Mouse (Mus musculus): ENCODE data around the gene Sycp3.
"Not testable (repeated sequence)": the region's sequence is repeated elsewhere in the genome, so short reads cannot be mapped to it uniquely, and the experiment has no call there.

Sycp3 gene

DNA sequence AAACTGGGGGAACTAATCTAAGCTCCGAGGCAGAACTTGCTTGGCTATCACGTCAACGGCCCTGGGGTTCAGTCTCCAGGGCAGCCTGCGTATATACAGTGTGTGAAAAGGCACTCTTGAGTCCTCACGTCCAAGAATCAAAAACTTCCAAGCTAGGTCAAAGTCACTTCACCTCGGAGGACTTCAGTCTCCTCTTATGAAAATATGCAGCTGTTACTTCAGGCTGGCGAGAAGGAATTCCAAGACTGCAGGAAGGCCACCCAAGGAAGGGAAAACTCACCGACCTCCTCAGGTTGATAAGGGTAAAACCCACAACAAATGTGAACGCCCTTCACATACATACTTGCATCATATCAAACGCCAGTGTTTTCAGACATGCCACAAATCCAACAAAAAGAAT is 42.0 kb downstream of the Sycp3 start:
- no peak for DNase-seq (ENCODE audit: low spot score in 2 of 2)

DNA sequence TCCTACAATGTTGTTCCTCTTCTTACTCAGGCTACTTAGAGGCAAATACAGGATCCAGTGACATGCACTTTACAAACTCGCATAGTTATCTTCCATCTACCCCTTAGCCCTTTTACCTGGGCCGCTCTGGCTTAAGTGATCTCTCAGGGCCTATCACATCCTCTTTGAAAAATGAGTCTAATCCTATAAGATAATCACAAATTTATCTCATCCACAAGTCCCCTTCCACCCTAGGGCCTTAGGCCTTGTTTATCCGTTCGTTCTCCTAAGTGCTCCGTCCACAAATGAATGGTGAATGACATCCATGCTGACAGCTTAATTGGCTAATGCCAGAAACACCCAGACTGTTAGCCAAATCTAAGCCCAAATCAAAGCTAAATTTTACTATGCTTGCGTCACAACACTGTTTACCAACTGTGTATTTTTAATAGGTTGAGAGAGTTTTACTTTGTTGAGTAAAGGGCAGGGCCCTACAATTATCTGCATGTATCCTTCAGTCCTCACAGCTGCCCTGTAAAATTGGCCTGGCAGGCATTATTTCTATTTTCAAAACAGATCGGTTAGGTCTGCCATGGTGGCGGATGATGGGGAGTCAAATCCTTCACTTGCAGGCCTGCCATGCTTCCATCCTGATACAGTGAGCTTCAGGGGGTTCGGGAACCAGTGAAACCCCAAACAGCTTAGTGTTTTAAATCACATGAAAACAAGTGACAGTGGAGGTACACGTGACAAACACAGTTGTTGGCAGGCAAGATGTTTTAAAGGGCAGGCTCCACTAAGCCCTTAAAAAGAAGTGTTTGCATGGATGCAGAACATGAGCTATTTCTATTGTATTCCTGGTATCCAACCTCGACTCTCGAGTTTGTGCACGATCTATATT is 42.8 kb downstream of the Sycp3 start:
- DNase-seq (ENCODE audit: low spot score in 2 of 2): no peak

DNA sequence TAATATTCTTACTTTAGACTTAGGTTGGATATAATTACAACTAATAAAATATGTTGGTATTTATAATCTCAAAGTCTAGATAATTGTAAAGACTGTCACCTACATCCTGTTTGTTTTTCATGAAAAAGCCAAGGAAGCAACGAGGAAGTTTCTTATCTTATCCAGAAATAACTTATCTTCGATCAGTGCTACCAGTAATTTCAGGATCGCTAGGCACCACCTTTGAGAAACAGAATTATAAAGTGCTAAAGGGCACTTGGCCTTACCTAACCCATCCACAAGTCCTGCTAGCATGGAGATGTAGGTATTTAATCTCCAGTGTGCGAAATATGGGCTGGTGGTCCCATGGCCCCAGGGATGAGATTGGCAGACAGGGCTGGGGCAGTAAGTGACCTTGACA is 43.5 kb downstream of the Sycp3 start:
- DNase-seq (ENCODE audit: low spot score in 2 of 2): no peak

DNA sequence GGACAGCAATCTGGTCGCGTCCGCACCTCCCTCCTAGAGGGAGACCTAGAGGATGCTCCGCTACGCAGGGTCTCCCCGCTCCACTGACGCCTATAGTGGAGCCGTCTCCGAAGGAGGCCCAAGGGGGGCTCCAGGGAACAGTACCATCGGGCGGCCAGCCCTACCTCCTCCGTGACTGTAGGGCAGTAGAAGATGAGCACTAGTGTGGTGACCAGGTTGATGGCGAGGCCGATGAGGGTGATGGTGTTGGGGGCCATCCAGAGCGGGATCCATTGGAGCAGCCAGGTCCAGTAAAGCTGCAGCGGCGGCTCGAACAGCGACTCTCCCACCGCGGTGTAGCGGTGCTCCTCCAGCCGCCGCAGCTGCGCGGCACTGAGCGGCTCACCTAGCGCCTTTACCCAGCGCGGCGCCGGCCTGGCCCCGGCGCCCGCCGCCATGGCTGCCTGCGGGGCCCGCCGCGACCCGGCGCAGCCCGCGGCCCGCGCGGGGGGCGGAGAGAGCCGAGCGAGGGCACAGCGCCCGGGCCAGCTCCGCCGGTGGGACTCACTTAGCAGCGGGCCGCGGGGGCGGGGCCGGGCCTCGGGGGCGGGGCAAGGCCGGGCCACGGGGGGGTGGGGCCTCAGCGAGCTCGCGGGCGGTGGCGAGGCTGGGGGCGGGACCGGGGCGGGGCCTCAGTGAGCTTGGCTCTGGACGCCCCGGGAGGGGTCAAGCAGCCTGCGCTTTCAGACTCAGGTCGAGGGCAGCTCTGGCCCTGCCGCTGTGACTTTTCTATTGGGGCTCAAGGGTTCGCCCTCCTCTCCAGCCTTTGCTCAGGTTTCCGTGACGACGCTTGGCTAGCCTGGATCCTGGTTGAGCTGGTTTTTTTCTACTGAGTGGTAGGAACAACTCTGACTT is 44.3 kb downstream of the Sycp3 start, which contains the start of gene Chpt1:
Gene Chpt1, minus strand, starts transcription at position 653 of the 894 bp plus-strand sequence.
- peak; percentile 87 to 88 for DNase-seq (ENCODE audit: low spot score in 2 of 2)

DNA sequence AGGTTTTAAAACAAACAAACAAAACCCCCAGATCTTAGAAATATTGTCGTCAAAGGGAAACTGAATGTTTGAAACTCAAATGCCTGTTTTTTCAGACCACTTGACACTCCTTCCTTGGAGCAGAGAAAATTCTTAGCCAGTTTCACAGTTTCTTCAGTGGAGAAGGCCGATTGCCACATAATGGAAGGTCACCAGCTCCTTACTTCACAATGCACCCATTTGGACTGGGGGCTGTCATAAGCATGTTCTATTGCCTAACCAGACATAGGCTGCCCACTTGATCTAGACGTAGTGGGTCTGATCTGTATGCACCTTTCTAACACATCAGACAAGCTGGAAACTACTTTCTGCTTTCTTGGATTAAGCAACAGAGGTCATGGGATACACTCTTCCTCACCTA is 45.1 kb downstream of the Sycp3 start:
- no peak for DNase-seq (ENCODE audit: low spot score in 2 of 2)

DNA sequence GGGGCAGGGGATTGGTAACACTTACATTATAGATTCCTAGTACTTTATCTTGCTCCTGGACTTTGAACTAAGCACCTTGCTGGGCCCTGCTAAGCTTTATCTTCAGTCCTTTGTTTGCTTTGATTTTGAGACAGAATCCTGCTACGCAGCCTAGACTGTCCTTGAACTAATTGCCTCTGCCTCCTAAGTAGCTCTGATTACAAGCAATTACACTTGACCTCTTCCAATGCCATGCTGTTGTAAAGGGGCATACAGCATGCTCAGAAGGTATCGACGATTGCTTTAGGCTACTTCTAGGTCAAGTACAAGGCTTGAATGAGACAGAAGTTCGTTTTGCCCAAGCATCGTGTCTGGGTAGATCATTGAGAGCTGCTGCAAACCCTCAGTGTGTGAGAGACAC is 45.9 kb downstream of the Sycp3 start:
- DNase-seq (ENCODE audit: low spot score in 2 of 2): no peak

DNA sequence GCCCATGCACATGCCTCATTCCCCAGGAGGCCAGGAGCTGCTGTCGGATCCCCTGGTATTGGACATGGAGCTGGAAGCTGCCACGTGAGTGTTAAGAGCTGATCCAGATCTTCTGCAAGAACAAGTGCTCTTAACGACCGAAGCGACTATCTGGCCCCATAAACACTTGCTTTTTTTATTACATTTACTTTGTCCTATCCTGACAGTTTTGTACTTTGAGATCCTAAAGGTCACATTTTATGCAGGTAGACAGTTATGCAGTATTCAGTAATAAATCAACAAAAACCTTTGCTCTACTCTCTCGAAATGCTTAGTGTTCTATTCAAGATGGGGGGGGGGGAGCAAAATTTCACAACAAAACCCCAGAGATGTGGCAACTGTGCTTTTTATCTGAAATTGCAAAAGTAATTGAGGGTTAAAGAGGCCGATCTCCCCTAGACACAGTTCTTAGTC is 48.3 kb downstream of the Sycp3 start:
- no peak for DNase-seq (ENCODE audit: low spot score in 2 of 2)

DNA sequence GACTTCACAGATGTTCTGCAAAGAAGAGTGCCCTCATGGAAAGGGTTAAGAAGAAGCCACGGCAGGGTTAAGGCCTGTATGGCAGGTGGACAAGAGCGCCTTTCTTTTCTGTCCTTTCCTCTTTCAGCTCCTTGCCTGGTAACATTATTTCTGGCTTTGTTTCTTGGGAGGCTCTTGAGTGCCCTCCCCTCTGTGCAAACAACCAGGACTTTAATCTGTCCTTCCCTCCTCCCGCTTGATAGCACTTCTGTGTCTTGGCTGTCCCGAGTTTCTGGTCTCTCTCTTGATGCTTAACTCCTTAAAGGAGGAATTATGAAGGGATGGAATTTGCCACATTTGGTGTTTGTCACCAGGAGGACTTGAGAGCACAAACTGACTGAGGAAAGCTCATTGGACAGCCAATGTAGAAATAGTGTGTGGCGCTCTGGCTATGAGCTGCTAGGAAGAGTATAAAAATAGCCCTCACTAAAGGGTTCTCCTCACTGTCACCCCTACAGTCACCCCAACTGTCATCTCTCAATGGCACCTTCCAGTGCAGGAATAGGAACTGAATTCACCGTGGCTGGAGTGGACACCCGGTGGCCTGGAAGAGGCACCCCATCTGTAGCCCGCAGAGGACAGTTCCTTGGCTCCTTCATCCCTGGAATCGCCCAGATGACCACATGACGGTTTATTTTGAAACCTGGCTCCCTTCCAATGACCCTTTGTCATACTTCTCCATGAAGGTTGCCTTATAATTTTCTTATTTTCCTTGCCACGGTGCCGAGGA is 51.3 kb downstream of the Sycp3 start:
- no peak for DNase-seq (ENCODE audit: low spot score in 2 of 2)

DNA sequence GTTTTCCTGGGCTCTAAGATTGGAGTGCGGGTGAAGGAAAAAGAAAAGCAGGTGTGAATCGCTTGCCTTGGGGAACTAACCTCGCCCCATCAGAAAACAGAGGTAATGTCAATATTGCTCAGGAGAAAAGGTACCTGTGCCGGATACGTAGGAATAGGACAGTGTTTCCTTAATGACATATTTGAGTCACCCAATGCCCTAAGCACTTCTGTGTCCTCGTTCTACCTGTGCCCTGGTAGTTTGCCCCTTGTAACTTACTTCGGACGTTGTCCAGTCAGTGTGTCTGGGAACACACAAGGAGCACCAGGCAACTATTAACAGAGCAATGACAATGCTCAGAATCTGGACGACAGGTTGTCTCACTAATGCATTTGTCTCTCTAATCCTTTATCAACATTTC is 52.0 kb downstream of the Sycp3 start:
- no peak for DNase-seq (ENCODE audit: low spot score in 2 of 2)

DNA sequence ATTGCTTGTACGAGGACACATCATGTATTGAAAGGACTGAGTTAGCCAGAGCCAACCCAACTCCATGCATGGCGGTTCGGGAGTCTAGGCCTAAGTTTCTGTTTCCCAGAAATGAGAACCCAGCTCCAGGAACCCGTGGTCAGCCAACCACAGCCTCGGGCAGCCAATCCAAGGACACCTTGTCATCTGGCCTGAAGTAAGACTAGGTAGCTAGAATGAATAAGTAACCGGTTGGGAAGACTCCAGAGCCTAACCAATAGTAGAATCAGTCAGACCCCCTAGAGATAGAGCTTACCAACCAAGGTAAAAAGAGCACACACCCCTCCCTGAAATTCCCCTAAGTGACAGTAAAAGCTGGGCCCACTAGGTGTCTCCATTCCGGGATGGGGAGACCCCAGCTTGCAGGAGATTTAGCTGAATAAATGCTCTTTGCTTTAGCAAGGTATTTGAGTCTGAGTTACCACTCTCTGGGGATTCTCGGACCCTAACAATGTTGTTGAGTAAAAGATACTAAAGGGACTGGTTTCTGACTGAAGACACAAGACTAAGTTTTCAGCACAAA is 54.3 kb downstream of the Sycp3 start:
- DNase-seq (ENCODE audit: low spot score in 2 of 2): no peak

DNA sequence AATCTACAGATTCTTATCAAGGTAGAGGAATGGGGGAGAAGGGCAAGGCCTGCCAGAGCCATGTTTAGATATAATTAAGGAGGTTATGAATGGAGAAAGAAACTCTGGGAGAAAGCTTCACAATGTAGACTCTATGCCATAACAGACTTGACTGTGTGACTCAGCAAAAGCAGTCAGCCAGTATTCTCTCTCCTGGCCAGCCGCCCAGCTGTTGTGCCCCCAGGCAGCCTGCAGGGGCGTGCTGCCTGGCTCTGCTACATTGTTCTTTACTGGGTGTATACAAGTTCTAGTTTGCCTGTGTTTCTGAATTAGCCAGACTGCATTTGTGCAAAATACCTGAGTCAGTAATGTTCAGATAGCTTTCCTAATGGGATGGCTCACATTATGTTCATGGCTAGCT is 55.1 kb downstream of the Sycp3 start:
- peak; percentile 44 to 65 for DNase-seq (ENCODE audit: low spot score in 2 of 2)

DNA sequence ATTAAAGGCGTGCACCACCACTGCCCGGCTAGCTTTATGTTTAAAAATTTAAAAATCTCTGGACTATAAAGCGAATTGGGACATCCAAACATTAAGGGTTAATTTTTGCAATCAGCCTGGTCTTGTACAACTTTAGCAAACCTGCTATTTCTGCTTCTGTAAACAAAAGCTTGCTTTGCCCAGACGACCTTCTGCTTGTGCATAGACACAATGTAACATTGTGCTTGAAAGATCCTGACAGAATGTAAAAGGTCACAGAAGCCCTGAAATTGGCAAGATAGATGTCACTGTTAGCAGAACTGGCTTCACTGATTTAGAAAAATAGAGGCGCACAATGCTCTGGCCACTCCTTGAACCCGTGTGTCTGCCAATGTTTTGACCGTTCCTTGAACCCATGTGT is 55.7 kb downstream of the Sycp3 start:
- not testable (repeated sequence) for DNase-seq (ENCODE audit: low spot score in 2 of 2)

DNA sequence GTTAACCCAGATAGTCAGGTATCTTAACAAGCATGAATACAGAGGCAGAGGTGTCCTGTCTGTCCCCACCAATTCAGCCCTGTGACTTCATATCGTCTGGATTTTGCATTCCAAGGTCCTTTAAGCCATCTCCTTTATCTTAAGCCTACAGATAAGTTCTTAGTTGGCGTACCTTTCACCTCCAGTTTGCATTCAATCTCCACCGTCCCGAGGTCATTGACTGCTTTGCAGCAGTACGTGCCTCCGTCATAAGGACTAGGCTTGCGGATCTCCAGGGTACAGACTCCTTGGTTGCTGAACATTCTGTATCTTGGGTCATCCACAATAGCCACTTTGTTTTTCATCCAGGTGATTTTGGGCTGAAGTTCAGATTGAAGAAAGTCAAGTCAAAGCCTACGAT is 63.4 kb downstream of the Sycp3 start:
- no peak for DNase-seq (ENCODE audit: low spot score in 2 of 2)
